Mouse (Mus musculus) heart, postnatal 0 days (tissue): Measurements from ENCODE around the gene Hmmr.

ENCODE experiments used
- CTCF ChIP-seq: IDR thresholded peaks from 2 replicates; pipeline ENCODE4 v1.5.1; 2016; ENCODE audit warnings: antibody characterized with exemption, control low read depth, low read depth
- EP300 ChIP-seq: IDR thresholded peaks from 2 replicates; pipeline ENCODE4 v1.6.1; 2016; ENCODE audit warnings: antibody characterized with exemption, low read depth

GRCm38 (mm10) chr11:40694311-40695087 lies 38.7 kb downstream of the Hmmr start:
- TF ChIP-seq CTCF (no peak), EP300 (peak; percentile 80; the same call in 1 of the 2 replicates)
